Mouse (Mus musculus) liver, embryonic 11.5 days (tissue): ENCODE measurements around the gene Ugt8a. TPM values are rescaled to one million over a fixed set of nuclear protein-coding genes. Genes with fewer than 3 reads are reported as not detected.
A peak's percentile ranks its signal among the peaks of the same experiment; 100 is the strongest.

Experiments
- ATAC-seq: fragments of 200-750 bp; cut with Nextera tagmentation; replicated peaks from 2 replicates; pipeline ENCODE4 v1.8.0; 2017; ENCODE audit warnings: moderate number of reproducible peaks, mild to moderate bottlenecking, moderate TSS enrichment, moderate library complexity; ENCODE audit not compliant: low FRiP score
- DNase-seq: peaks from one replicate; pipeline ENCODE4 v3.0.0-alpha.2; 2017; ENCODE audit warnings: low spot score
- H3K27ac ChIP-seq: fragments of 300-500 bp; sonication (generic); 2 replicates; pipeline ENCODE4 v1.5.1; 2014; ENCODE audit warnings: mild to moderate bottlenecking, low read depth, low read length, control low read depth
- H3K27me3 ChIP-seq: fragments of 300-500 bp; sonication (generic); replicated peaks from 2 replicates; pipeline ENCODE4 v1.6.1; 2014; ENCODE audit warnings: low read length, mixed read lengths; ENCODE audit not compliant: control insufficient read depth, insufficient read depth
- H3K36me3 ChIP-seq: fragments of 300-500 bp; sonication (generic); 2 replicates; pipeline ENCODE4 v1.6.1; 2014; ENCODE audit warnings: mild to moderate bottlenecking, low read length, moderate library complexity, mixed read lengths; ENCODE audit not compliant: control insufficient read depth, insufficient read depth
- H3K4me1 ChIP-seq: fragments of 300-500 bp; sonication (generic); replicated peaks from 2 replicates; pipeline ENCODE4 v1.6.1; 2014; ENCODE audit warnings: low read length, mixed read lengths; ENCODE audit not compliant: control insufficient read depth, insufficient read depth
- H3K4me2 ChIP-seq: fragments of 300-500 bp; sonication (generic); 2 replicates; pipeline ENCODE4 v1.6.1; 2014; ENCODE audit warnings: mild to moderate bottlenecking, control low read depth, moderate library complexity
- H3K4me3 ChIP-seq: fragments of 300-500 bp; sonication (generic); 2 replicates; pipeline ENCODE4 v1.5.1; 2014; ENCODE audit warnings: low read depth, low read length, control low read depth
- H3K9ac ChIP-seq: fragments of 300-500 bp; sonication (generic); 2 replicates; pipeline ENCODE4 v1.6.1; 2014; ENCODE audit warnings: low read depth, low read length, control low read depth
- H3K9me3 ChIP-seq: fragments of 300-500 bp; sonication (generic); 2 replicates; pipeline ENCODE4 v1.6.1; 2016; ENCODE audit warnings: low read length, inconsistent platforms, mixed read lengths; ENCODE audit not compliant: control insufficient read depth
- WGBS: fragments of 180-500 bp; shearing (Covaris S2); extraction: QIAGEN DNeasy Blood & Tissue Kit; methylation state at CpG from one replicate; pipeline ENCODE4 v1.1.7; 2014; 5-methylcytosine and 5-hydroxymethylcytosine counted together
- polyA plus RNA-seq: library from polyadenylated mRNA; unstranded; fragments of >200 nt; fragmentation: Nextera tagmentation; extraction: Ambion mirVana; gene quantifications from 2 replicates; pipeline ENCODE4 v1.2.1, GENCODE M21; 2014

Ugt8a gene
- polyA plus RNA-seq, 1 experiment from 2014 or later = 0.37 TPM

DNA sequence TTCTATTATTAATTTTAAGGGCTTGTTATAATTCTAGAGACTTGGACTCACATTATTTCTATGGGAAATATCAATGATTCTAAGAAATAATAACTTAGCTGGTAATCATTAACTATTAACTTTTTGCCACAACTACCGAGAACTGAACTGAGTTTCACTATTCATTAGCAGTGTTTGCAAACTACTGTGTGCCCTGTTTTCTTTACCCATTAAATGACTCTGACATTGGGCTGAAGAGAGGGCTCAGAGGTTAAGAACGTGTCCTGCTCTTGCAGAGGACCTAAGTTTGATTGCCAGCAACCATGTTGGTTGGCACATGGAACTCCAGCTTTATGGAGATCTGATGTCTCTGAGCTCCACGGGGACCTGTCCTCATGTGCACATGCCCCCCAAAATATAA lies 2.4 kb upstream of the Ugt8a start:
- Histone ChIP-seq H3K4me2 (no peak overlapping the region), H3K27ac (no peak overlapping the region), H3K9me3 (no peaks in the 10 kb centered on the region), H3K36me3 (no peaks in the 10 kb centered on the region), H3K27me3 (peaks cover 27% of the 10 kb centered on the region), H3K9ac (no peak overlapping the region), H3K4me3 (no peak overlapping the region), H3K4me1 (no peaks in the 10 kb centered on the region)
- WGBS = 68% methylated on average over 3 of the region's 3 CpGs
- DNase-seq = no peak
- no peak for ATAC-seq

- Histone ChIP-seq H3K4me2 (peak overlapping the region; percentile 71), H3K27ac (no peak overlapping the region), H3K4me3 (peak overlapping the region; percentile 50), H3K9me3 (no peaks in the 10 kb centered on the region), H3K9ac (no peak overlapping the region), H3K4me1 (no peaks in the 10 kb centered on the region), H3K36me3 (no peaks in the 10 kb centered on the region), H3K27me3 (peaks cover 27% of the 10 kb centered on the region)
- ATAC-seq (peak; percentile 50), DNase-seq (peak; percentile 47)
- WGBS = 1% methylated on average over 16 of the region's 37 CpGs
These were observed 314 bp upstream of the Ugt8a start for GRCm38 (mm10) chr3:125938756-125939109.

- Histone ChIP-seq H3K9ac (no peak overlapping the region), H3K27ac (no peak overlapping the region), H3K4me1 (no peaks in the 10 kb centered on the region), H3K4me2 (peak overlapping the region; percentile 71), H3K4me3 (peak overlapping the region; percentile 50), H3K27me3 (peaks cover 27% of the 10 kb centered on the region), H3K9me3 (no peaks in the 10 kb centered on the region), H3K36me3 (no peaks in the 10 kb centered on the region)
- ATAC-seq = peak; percentile 21; the same call in 1 of the 2 replicates
- WGBS = 2% methylated on average over 43 of the region's 43 CpGs
- DNase-seq = peak; percentile 51
These were observed 805 bp downstream of the Ugt8a start for GRCm38 (mm10) chr3:125937536-125938091.

GRCm38 (mm10) chr3:125935796-125936195 lies 2.6 kb downstream of the Ugt8a start:
- H3K4me1 ChIP-seq = no peaks in the 10 kb centered on the region
- no peak overlapping the region for H3K4me2 ChIP-seq
- ATAC-seq = no peak
- no peaks in the 10 kb centered on the region for H3K9me3 ChIP-seq
- H3K36me3 ChIP-seq = no peaks in the 10 kb centered on the region
- no peak overlapping the region for H3K9ac ChIP-seq
- no peak overlapping the region for H3K4me3 ChIP-seq
- no peak overlapping the region for H3K27ac ChIP-seq
- H3K27me3 ChIP-seq = peaks cover 27% of the 10 kb centered on the region
- DNase-seq = no peak

GRCm38 (mm10) chr3:125932594-125933237 lies 5.7 kb downstream of the Ugt8a start:
- H3K4me3 ChIP-seq = no peak overlapping the region
- 83% methylated on average over 3 of the region's 3 CpGs for WGBS
- ATAC-seq = no peak

DNA sequence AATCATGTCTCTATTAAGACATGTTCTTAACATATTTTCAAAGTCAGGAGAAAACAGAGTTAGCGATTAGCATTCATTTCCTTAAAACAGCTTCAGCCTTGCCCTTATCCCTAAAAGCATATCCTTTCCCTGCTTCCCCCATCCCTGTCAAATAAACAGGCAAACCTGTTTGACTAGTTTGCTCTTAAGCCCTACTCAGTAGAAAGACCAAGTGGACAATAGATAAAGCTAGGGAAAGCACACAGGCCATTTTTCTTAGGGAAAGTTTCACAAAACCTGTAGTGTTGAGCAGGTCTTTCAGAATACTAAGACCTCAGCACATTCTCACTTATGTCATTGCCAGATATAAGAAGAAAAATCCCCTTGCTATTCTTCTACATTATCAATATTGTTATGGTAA lies 7.4 kb downstream of the Ugt8a start:
- H3K27ac ChIP-seq = no peak overlapping the region
- WGBS = 45% methylated on average over 1 of the region's 1 CpGs
- no peak overlapping the region for H3K4me3 ChIP-seq
- no peaks in the 10 kb centered on the region for H3K9me3 ChIP-seq
- H3K36me3 ChIP-seq = no peaks in the 10 kb centered on the region
- H3K4me2 ChIP-seq = no peak overlapping the region
- DNase-seq (no peak), ATAC-seq (no peak)
- no peaks in the 10 kb centered on the region for H3K4me1 ChIP-seq
- no peak overlapping the region for H3K9ac ChIP-seq
- H3K27me3 ChIP-seq = no peaks in the 10 kb centered on the region

More at GRCm38 (mm10) chr3:125932594-125933237, 5.7 kb downstream of the Ugt8a start:
- no peak overlapping the region for H3K27ac ChIP-seq
- H3K4me1 ChIP-seq = no peaks in the 10 kb centered on the region
- H3K27me3 ChIP-seq = peaks cover 11% of the 10 kb centered on the region
- H3K9me3 ChIP-seq = no peaks in the 10 kb centered on the region
- no peak for DNase-seq
- H3K36me3 ChIP-seq = no peaks in the 10 kb centered on the region
- H3K9ac ChIP-seq = no peak overlapping the region
- no peak overlapping the region for H3K4me2 ChIP-seq

- H3K36me3 ChIP-seq = no peaks in the 10 kb centered on the region
- H3K27me3 ChIP-seq = no peaks in the 10 kb centered on the region
- DNase-seq = no peak
- no peak for ATAC-seq
- no peak overlapping the region for H3K27ac ChIP-seq
- H3K9me3 ChIP-seq = no peaks in the 10 kb centered on the region
- H3K4me1 ChIP-seq = no peaks in the 10 kb centered on the region
- no peak overlapping the region for H3K9ac ChIP-seq
- 71% methylated on average over 2 of the region's 2 CpGs for WGBS
- no peak overlapping the region for H3K4me3 ChIP-seq
- no peak overlapping the region for H3K4me2 ChIP-seq
These were observed 17.5 kb downstream of the Ugt8a start for GRCm38 (mm10) chr3:125920876-125921275.

DNA sequence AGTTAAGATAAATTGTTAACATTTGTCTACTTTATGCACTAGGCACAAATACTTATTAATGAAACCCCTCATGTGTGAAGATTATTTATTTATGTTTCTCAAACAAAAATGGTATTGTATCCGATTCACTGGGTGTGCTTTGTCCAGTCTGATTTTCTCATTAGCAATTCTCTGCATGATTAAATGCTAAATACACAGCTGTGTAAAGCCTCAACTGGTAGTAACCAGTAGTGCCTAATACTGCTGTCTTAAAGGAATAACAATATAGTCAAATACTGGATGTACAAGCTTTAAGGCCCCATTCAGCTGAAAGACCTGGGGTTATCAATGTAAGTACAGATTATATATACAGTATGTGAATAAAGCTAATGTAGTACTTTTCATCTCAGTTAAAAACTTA lies 39.4 kb downstream of the Ugt8a start:
- DNase-seq = no peak
- 82% methylated on average over 1 of the region's 1 CpGs for WGBS
- H3K4me3 ChIP-seq = no peak overlapping the region
- no peaks in the 10 kb centered on the region for H3K36me3 ChIP-seq
- H3K27me3 ChIP-seq = no peaks in the 10 kb centered on the region
- ATAC-seq = no peak
- H3K4me2 ChIP-seq = no peak overlapping the region
- H3K4me1 ChIP-seq = no peaks in the 10 kb centered on the region
- H3K9me3 ChIP-seq = no peaks in the 10 kb centered on the region
- H3K27ac ChIP-seq = no peak overlapping the region
- H3K9ac ChIP-seq = no peak overlapping the region

GRCm38 (mm10) chr3:125887109-125887508 lies 51.3 kb downstream of the Ugt8a start:
- H3K4me1 ChIP-seq = no peaks in the 10 kb centered on the region
- H3K9ac ChIP-seq = no peak overlapping the region
- H3K9me3 ChIP-seq = no peaks in the 10 kb centered on the region
- H3K4me3 ChIP-seq = no peak overlapping the region
- 62% methylated on average over 2 of the region's 2 CpGs for WGBS
- ATAC-seq (no peak), DNase-seq (no peak)
- H3K27me3 ChIP-seq = no peaks in the 10 kb centered on the region
- H3K36me3 ChIP-seq = no peaks in the 10 kb centered on the region
- no peak overlapping the region for H3K27ac ChIP-seq
- no peak overlapping the region for H3K4me2 ChIP-seq
